Mouse (Mus musculus): ENCODE measurements around the gene Ddc.

- TF ChIP-seq POLR2A (IDR thresholded peaks at IDR 0.05; ENCODE audit: borderline replicate concordance, extremely low read depth, low read depth, low read length) (no peak), CTCF (IDR thresholded peaks at IDR 0.05; ENCODE audit: insufficient read depth, low read length) (no peak)
Measured at GRCm38 (mm10) chr11:11904995-11905394, 7.1 kb upstream of the Ddc start.

Measured in lung, adult 2 months (tissue).